Mouse (Mus musculus) lung, embryonic 14.5 days (tissue): ENCODE results near the gene Itih5. TPM values are rescaled to one million over a fixed set of nuclear protein-coding genes. Genes with fewer than 3 reads are reported as not detected.
A peak's percentile ranks its signal among the peaks of the same experiment; 100 is the strongest.

Experiments used
- ATAC-seq: fragments of 200-750 bp; cut with Nextera tagmentation; 2 replicates; pipeline ENCODE4 v1.8.0; 2017; ENCODE audit warnings: mild to moderate bottlenecking, moderate TSS enrichment, moderate library complexity; ENCODE audit not compliant: insufficient read depth
- DNase-seq: peaks from one replicate; pipeline ENCODE4 v3.0.0-alpha.2; 2015
- H3K27ac ChIP-seq: fragments of 300-500 bp; sonication (generic); 2 replicates; pipeline ENCODE4 v1.5.1; 2014; ENCODE audit warnings: low read depth, mild to moderate bottlenecking, moderate library complexity
- H3K27me3 ChIP-seq: fragments of 300-500 bp; sonication (generic); 2 replicates; pipeline ENCODE4 v1.6.1; 2014; ENCODE audit warnings: low read length, control low read depth; ENCODE audit not compliant: insufficient read depth
- H3K36me3 ChIP-seq: fragments of 300-500 bp; sonication (generic); 2 replicates; pipeline ENCODE4 v1.6.1; 2014; ENCODE audit warnings: control low read depth; ENCODE audit not compliant: insufficient read depth
- H3K4me1 ChIP-seq: fragments of 300-500 bp; sonication (generic); 2 replicates; pipeline ENCODE4 v1.6.1; 2014; ENCODE audit warnings: antibody characterized with exemption, control low read depth; ENCODE audit not compliant: insufficient read depth
- H3K4me2 ChIP-seq: fragments of 300-500 bp; sonication (generic); 2 replicates; pipeline ENCODE4 v1.6.1; 2014; ENCODE audit warnings: mild to moderate bottlenecking
- H3K4me3 ChIP-seq: fragments of 300-500 bp; sonication (generic); 2 replicates; pipeline ENCODE4 v1.5.1; 2014; ENCODE audit warnings: low read depth, low read length
- H3K9ac ChIP-seq: fragments of 300-500 bp; sonication (generic); 2 replicates; pipeline ENCODE4 v1.6.1; 2014
- H3K9me3 ChIP-seq: fragments of 300-500 bp; sonication (generic); 2 replicates; pipeline ENCODE4 v1.6.1; 2016; ENCODE audit warnings: low read depth, low read length, control low read depth
- CTCF ChIP-seq: IDR thresholded peaks from 2 replicates; pipeline ENCODE4 v1.5.1; 2016; ENCODE audit warnings: antibody characterized with exemption, low read depth
- WGBS: fragments of 180-500 bp; shearing (Covaris S2); extraction: QIAGEN DNeasy Blood & Tissue Kit; methylation state at CpG from one replicate; pipeline ENCODE4 v1.1.7; 2014; 5-methylcytosine and 5-hydroxymethylcytosine counted together
- polyA plus RNA-seq: library from polyadenylated mRNA; unstranded; fragments of >200 nt; fragmentation: Nextera tagmentation; extraction: Ambion mirVana; gene quantifications from 2 replicates; pipeline ENCODE4 v1.2.1, GENCODE M21; 2014

The Itih5 gene
- polyA plus RNA-seq, 1 experiment from 2014 or later = 4.1 TPM

DNA sequence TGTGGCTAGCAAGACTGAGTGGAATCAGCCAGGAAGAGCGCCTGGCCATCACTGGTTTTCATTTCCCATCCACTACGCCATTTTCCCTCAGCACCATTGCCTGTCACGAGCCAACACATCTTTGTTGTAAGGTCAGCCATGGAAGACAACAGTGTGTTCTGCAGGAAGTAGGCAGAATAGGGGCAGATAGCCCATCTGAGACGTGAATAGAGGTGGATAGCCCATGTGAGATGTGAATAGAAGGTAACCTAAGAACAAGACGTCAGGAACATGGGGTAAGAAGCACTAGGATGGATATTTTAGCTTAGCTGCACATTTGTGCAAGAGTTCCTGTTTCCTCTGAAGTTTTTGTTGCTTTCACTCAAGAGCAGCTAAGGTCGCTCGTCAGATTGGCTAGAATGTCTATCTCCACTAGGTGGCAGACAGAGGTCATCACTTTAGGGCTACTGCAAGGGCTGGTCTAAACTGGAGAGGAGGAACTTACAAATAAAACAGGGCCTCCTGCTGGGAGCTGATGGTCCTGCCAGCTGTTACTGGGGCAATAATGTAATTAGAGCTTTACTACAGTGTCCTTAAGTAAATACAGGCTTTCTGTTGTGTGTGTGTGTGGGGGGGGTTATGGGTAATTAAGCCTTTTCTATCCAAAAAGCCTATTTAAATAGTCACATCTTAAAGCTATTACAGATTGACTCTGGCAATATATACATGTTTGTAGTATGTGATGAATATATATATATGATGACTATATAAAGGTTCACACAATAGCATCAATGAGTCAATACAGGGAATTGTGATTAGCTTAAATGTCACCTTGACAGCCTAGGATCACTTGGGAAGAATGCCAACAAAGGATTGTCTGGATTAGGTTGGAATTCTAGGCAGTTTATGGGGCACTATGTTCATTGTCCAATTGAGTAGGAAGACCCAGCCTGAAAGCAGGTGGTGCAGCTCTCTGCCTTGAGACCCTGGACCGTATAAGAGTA is 10.6 kb upstream of the Itih5 start:
- ATAC-seq (peak; percentile 92), DNase-seq (peak; percentile 91)
- Histone ChIP-seq H3K27me3 (no peaks in the 10 kb centered on the region), H3K4me2 (no peak overlapping the region), H3K4me1 (no peaks in the 10 kb centered on the region), H3K36me3 (no peaks in the 10 kb centered on the region), H3K4me3 (no peak overlapping the region), H3K9ac (no peak overlapping the region), H3K9me3 (no peaks in the 10 kb centered on the region), H3K27ac (no peak overlapping the region)
- peak; percentile 88 for TF ChIP-seq CTCF
- 39% methylated on average over 8 of the region's 8 CpGs for WGBS

DNA sequence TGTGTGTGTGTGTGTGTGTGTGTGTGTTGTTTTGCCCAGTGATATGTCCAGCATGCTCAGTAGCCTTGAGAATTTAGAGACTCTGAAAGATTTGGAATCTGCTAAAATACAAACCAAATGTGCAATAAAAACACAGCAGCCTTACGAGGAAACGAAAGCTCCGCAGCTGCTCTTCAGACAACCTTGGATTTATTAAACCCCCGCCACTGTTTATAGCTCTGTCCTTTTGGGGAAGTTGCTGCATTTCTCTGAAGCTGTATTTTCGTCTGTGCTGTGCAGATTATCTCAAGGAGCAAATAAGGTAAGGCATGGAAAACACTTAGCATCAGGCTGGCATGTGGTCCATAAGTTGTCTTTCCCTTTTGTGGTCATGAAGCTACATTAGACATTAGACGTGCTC is 7.9 kb upstream of the Itih5 start:
- no peak overlapping the region for H3K27ac ChIP-seq
- H3K27me3 ChIP-seq = no peaks in the 10 kb centered on the region
- 56% methylated on average over 6 of the region's 6 CpGs for WGBS
- no peak overlapping the region for H3K9ac ChIP-seq
- H3K4me3 ChIP-seq = no peak overlapping the region
- no peaks in the 10 kb centered on the region for H3K9me3 ChIP-seq
- H3K4me1 ChIP-seq = no peaks in the 10 kb centered on the region
- H3K36me3 ChIP-seq = no peaks in the 10 kb centered on the region
- ATAC-seq (no peak), DNase-seq (no peak)
- H3K4me2 ChIP-seq = no peak overlapping the region
- no peak for TF ChIP-seq CTCF

- ATAC-seq (no peak), DNase-seq (no peak)
- WGBS = 68% methylated on average over 8 of the region's 8 CpGs
- no peak for TF ChIP-seq CTCF
- Histone ChIP-seq H3K36me3 (no peaks in the 10 kb centered on the region), H3K9ac (no peak overlapping the region), H3K4me3 (no peak overlapping the region), H3K4me1 (no peaks in the 10 kb centered on the region), H3K9me3 (no peaks in the 10 kb centered on the region), H3K4me2 (no peak overlapping the region), H3K27ac (no peak overlapping the region), H3K27me3 (no peaks in the 10 kb centered on the region)
Observed at GRCm38 (mm10) chr2:10147176-10147575, 6.2 kb upstream of the Itih5 start.

DNA sequence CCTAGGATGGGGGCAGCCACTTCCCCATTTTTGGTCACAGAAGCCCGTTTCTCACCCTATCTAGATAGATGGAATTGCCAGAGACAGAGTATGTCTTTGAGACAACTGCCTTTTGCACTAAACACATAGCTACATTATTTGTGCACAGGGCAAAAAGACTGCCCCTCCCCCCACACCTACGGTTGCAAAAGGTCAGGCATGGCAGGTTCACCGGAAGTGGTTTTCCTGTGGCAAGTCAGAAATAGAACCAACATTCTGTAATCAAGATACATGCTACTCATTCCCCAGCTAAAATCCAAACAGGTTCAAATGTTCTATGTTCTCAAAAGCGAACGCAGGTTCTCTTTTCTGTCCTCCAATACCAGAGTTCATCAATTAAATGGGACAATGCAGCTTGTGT is 781 bp upstream of the Itih5 start:
- H3K27me3 ChIP-seq = no peaks in the 10 kb centered on the region
- no peak for ATAC-seq
- 68% methylated on average over 5 of the region's 5 CpGs for WGBS

GRCm38 (mm10) chr2:10157184-10157583 is 3.8 kb downstream of the Itih5 start:
- Histone ChIP-seq H3K27me3 (no peaks in the 10 kb centered on the region), H3K4me3 (no peak overlapping the region), H3K9ac (no peak overlapping the region), H3K4me1 (no peaks in the 10 kb centered on the region), H3K36me3 (no peaks in the 10 kb centered on the region), H3K9me3 (no peaks in the 10 kb centered on the region), H3K4me2 (no peak overlapping the region), H3K27ac (no peak overlapping the region)
- no peak for TF ChIP-seq CTCF
- no peak for ATAC-seq
- 65% methylated on average over 10 of the region's 10 CpGs for WGBS
- DNase-seq = no peak

More for the DNA sequence above, 781 bp upstream of the Itih5 start:
- H3K4me3 ChIP-seq = no peak overlapping the region
- no peak for TF ChIP-seq CTCF
- no peak overlapping the region for H3K9ac ChIP-seq
- no peak overlapping the region for H3K4me2 ChIP-seq
- no peaks in the 10 kb centered on the region for H3K4me1 ChIP-seq
- H3K36me3 ChIP-seq = no peaks in the 10 kb centered on the region
- H3K27ac ChIP-seq = no peak overlapping the region
- H3K9me3 ChIP-seq = no peaks in the 10 kb centered on the region
- no peak for DNase-seq

DNA sequence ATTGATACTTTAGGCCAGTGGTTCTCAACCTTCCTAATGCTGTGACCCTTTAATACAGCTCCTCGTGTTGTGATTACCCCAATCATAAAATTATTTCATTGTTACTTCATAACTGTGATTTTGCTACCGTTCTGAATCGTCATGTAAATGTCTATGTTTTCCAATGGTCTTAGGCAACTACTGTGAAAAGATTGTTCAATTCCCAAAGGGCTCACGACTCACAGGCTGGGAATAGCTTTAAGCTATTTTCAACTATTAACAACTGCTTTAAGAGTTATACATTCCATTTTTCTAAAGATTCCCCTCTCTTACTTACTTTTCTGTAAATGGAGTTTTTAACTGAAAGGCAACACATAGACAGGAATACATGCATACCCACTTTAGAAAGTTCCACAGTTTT is 8.6 kb downstream of the Itih5 start:
- H3K4me2 ChIP-seq = no peak overlapping the region
- ATAC-seq (no peak), DNase-seq (no peak)
- H3K36me3 ChIP-seq = no peaks in the 10 kb centered on the region
- H3K4me1 ChIP-seq = no peaks in the 10 kb centered on the region
- no peaks in the 10 kb centered on the region for H3K27me3 ChIP-seq
- H3K27ac ChIP-seq = no peak overlapping the region
- H3K9ac ChIP-seq = no peak overlapping the region
- H3K4me3 ChIP-seq = no peak overlapping the region
- TF ChIP-seq CTCF = no peak
- 85% methylated on average over 4 of the region's 4 CpGs for WGBS
- H3K9me3 ChIP-seq = no peaks in the 10 kb centered on the region

DNA sequence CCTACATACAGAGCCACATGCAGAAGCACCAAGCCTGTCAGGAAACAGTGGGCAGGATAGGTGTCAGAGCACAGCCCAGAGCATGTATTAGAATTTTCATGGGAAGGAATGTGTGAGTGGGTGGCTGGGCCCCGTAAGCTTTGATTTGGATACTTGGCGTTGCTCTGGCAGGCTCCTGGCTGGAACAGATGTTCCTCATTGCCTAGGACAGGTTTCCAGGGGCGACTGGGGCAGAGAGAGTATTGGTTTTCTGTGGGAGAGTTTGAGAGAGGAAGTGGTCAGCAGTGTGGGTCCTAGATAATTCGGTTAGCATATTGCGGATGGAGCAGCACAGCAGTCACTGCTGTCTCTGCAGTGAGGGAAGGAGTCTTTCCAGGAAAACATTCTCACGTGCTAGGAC is 13.3 kb downstream of the Itih5 start:
- Histone ChIP-seq H3K4me1 (no peaks in the 10 kb centered on the region), H3K27me3 (no peaks in the 10 kb centered on the region), H3K9ac (no peak overlapping the region), H3K36me3 (no peaks in the 10 kb centered on the region), H3K9me3 (no peaks in the 10 kb centered on the region), H3K27ac (no peak overlapping the region), H3K4me3 (no peak overlapping the region), H3K4me2 (no peak overlapping the region)
- no peak for TF ChIP-seq CTCF
- no peak for DNase-seq
- no peak for ATAC-seq
- 53% methylated on average over 6 of the region's 6 CpGs for WGBS
